Mouse (Mus musculus): ENCODE data around the gene Gm17545.

- TF ChIP-seq CTCF (IDR thresholded peaks at IDR 0.05; ENCODE audit: low read depth) (peak; percentile 47), EP300 (optimal IDR thresholded peaks at IDR 0.05) (no peak)
Measured at GRCm38 (mm10) chr9:22448420-22448819, 5.7 kb upstream of the Gm17545 start.
